In the genomic region with DNA sequence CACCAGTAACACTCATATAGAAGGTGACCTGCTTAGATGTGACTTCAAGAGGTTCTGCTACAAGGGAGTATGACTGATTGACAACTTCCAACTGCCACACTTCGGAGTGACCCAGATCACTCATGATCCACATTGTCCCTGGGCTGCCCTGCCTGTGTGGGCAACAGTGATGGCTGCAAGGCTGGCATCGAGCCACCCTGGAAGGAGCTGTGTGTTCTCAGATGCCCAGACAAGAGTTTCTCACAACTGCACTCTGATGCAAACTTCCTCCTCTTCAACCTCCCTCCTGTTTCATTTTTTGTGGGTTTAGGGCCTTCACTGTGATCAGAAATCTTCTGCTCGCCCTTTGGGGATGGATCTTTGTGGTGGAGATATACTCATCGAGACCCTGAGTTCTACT, we compare ENCODE assay signal across 16 mouse cellular contexts. TPM values are rescaled to one million over a fixed set of nuclear protein-coding genes. Genes with fewer than 3 reads are reported as not detected.
A peak's percentile ranks its signal among the peaks of the same experiment; 100 is the strongest.
DNase-seq lines count a peak whose midpoint lies in the region; ATAC-seq lines count a peak whose summit lies in the region.
"Had no signal": no experiment of that assay in that cellular context is flagged by ENCODE, and none has a peak within 500 bp of the region (broad histone marks: within the 10 kb centered on the region; RNA-seq: fewer than 3 reads in every experiment).

No protein-coding gene starts in this region.

- DNase-seq in cerebellum, postnatal 10 days, result peak; percentile 10 to 29
- no peak for DNase-seq in cerebellum, adult 18-20 months
- DNase-seq in layer of hippocampus, postnatal 10 days (ENCODE audit: low spot score in 2 of 2), result no peak
- DNase-seq in thymus, postnatal 0 days (ENCODE audit: low spot score), result no peak
- DNase-seq: adrenal gland, adult 2 months; adrenal gland, postnatal 25 days; cerebellum, adult 8-10 months; forebrain, postnatal 0 days; gastrocnemius, postnatal 14 days; heart, postnatal 10 days had no signal

- ATAC-seq in activated CD4-positive, CD25-positive, alpha-beta regulatory T cell, adult 4 months, result peak; percentile 32
- peak; percentile 68 to 71; a peak in 3 of 4 replicates for ATAC-seq in hematopoietic stem cell, adult 5-6 weeks (replicated peaks in 1 of 2; ENCODE audit: insufficient read depth in 1 of 2, low FRiP score in 2 of 2, low TSS enrichment in 1 of 2, low read depth in 1 of 2, poor library complexity in 2 of 2, severe bottlenecking in 2 of 2)
- ATAC-seq in megakaryocyte-erythroid progenitor cell, adult 5-6 weeks (replicated peaks; ENCODE audit: low FRiP score, low TSS enrichment, poor library complexity, severe bottlenecking), result no peak
- ATAC-seq: forebrain, embryonic 13.5 days; forebrain, postnatal 0 days; intestine, embryonic 15.5 days; Patski had no signal

RNA-seq across cellular contexts. Expression of a gene that starts 28.2 kb away (rescaled TPM):
- polyA plus RNA-seq in activated CD4-positive, CD25-positive, alpha-beta regulatory T cell, adult 4 months (2017; shearing (Covaris generic)), result not detected
- not detected in 2 replicates for total RNA-seq in hematopoietic stem cell, adult 5-6 weeks (2017)
- 0.07 TPM in 1 of 2 replicates, not detected in the other for total RNA-seq in megakaryocyte-erythroid progenitor cell, adult 5-6 weeks (2014; fragmentation: Nextera tagmentation)
- total RNA-seq in megakaryocyte-erythroid progenitor cell, adult 5-6 weeks (2017), result not detected in 2 replicates
- under 1 TPM; 0.20 to 0.25 TPM for total RNA-seq in layer of hippocampus, postnatal 10 days (2021)
- polyA plus RNA-seq in thymus, postnatal 0 days (2015; fragmentation: Nextera tagmentation; extraction: Ambion mirVana), result 9.3 and 9.6 TPM in 2 replicates

RNA-seq across cellular contexts. Expression of a gene that starts 57.5 kb away (rescaled TPM):
- polyA plus RNA-seq in activated CD4-positive, CD25-positive, alpha-beta regulatory T cell, adult 4 months (2017; shearing (Covaris generic)), result 100 to 1,000 TPM; 680 to 708 TPM
- total RNA-seq in hematopoietic stem cell, adult 5-6 weeks (2017), result 117 and 213 TPM in 2 replicates
- 184 and 190 TPM in 2 replicates for total RNA-seq in megakaryocyte-erythroid progenitor cell, adult 5-6 weeks (2014; fragmentation: Nextera tagmentation)
- 101 and 117 TPM in 2 replicates for total RNA-seq in megakaryocyte-erythroid progenitor cell, adult 5-6 weeks (2017)
- total RNA-seq in layer of hippocampus, postnatal 10 days (2021), result 100 to 1,000 TPM; 104 to 107 TPM
- 320 and 332 TPM in 2 replicates for polyA plus RNA-seq in thymus, postnatal 0 days (2015; fragmentation: Nextera tagmentation; extraction: Ambion mirVana)

Comparison
In these comparisons a context has a peak if more than half of its experiments do, and no peak if none do; other contexts are left out.
1. DNase-seq: peak in cerebellum, postnatal 10 days (2 of 2); none in cerebellum, adult 18-20 months (0 of 2), layer of hippocampus, postnatal 10 days (0 of 2) and thymus, postnatal 0 days (single experiment).